Mouse (Mus musculus) kidney, postnatal 0 days (tissue): ENCODE data around the gene Gnmt. TPM values are rescaled to one million over a fixed set of nuclear protein-coding genes. Genes with fewer than 3 reads are reported as not detected.

Source experiments
- ATAC-seq: fragments of 200-750 bp; cut with Nextera tagmentation; replicated peaks from 2 replicates; pipeline ENCODE4 v1.8.0; 2017; ENCODE audit warnings: low read depth, moderate number of reproducible peaks, moderate TSS enrichment, moderate library complexity; ENCODE audit not compliant: low FRiP score
- DNase-seq: peaks from one replicate; pipeline ENCODE4 v3.0.0-alpha.2; 2016; ENCODE audit warnings: low spot score
- H3K27ac ChIP-seq: fragments of 300-500 bp; sonication (generic); 2 replicates; pipeline ENCODE4 v1.5.1; 2014; ENCODE audit warnings: mild to moderate bottlenecking
- H3K27me3 ChIP-seq: fragments of 300-500 bp; sonication (generic); 2 replicates; pipeline ENCODE4 v1.6.1; 2014; ENCODE audit warnings: low read length, mixed read lengths; ENCODE audit not compliant: insufficient read depth
- H3K36me3 ChIP-seq: fragments of 300-500 bp; sonication (generic); 2 replicates; pipeline ENCODE4 v1.6.1; 2014; ENCODE audit warnings: low read length, mixed read lengths; ENCODE audit not compliant: insufficient read depth
- H3K4me1 ChIP-seq: fragments of 300-500 bp; sonication (generic); replicated peaks from 2 replicates; pipeline ENCODE4 v1.6.1; 2014; ENCODE audit warnings: antibody characterized with exemption, low read length, mixed read lengths; ENCODE audit not compliant: insufficient read depth
- H3K4me2 ChIP-seq: fragments of 300-500 bp; sonication (generic); 2 replicates; pipeline ENCODE4 v1.6.1; 2014; ENCODE audit warnings: mild to moderate bottlenecking, low read length, moderate library complexity, mixed read lengths
- H3K4me3 ChIP-seq: fragments of 300-500 bp; sonication (generic); replicated peaks from 2 replicates; pipeline ENCODE4 v1.5.1; 2014; ENCODE audit warnings: low read depth, low read length
- H3K9ac ChIP-seq: fragments of 300-500 bp; sonication (generic); 2 replicates; pipeline ENCODE4 v1.6.1; 2014; ENCODE audit warnings: low read depth, low read length
- H3K9me3 ChIP-seq: fragments of 300-500 bp; sonication (generic); replicated peaks from 2 replicates; pipeline ENCODE4 v1.6.1; 2016; ENCODE audit warnings: low read length, inconsistent platforms, mixed read lengths
- CTCF ChIP-seq: IDR thresholded peaks from 2 replicates; pipeline ENCODE4 v1.5.1; 2016; ENCODE audit warnings: antibody characterized with exemption, low read depth, mild to moderate bottlenecking, moderate library complexity
- WGBS: fragments of 180-500 bp; shearing (Covaris S2); extraction: QIAGEN DNeasy Blood & Tissue Kit; methylation state at CpG from one replicate; pipeline ENCODE4 v1.1.7; 2014; 5-methylcytosine and 5-hydroxymethylcytosine counted together
- polyA plus RNA-seq: library from polyadenylated mRNA; unstranded; fragments of >200 nt; fragmentation: Nextera tagmentation; extraction: Ambion mirVana; gene quantifications from 2 replicates; pipeline ENCODE4 v1.2.1, GENCODE M21; 2015

Gene Gnmt
- polyA plus RNA-seq, 1 experiment from 2014 or later = 9.0 TPM

- Histone ChIP-seq H3K9me3 (no peaks in the 10 kb centered on the region), H3K27me3 (no peaks in the 10 kb centered on the region), H3K4me1 (peaks cover 12% of the 10 kb centered on the region; the same call in 1 of the 2 replicates), H3K27ac (no peak overlapping the region), H3K9ac (no peak overlapping the region), H3K4me2 (no peak overlapping the region), H3K4me3 (no peak overlapping the region), H3K36me3 (no peaks in the 10 kb centered on the region)
- TF ChIP-seq CTCF = peak; percentile 9; the same call in 1 of the 2 replicates
- 94% methylated on average over 14 of the region's 14 CpGs for WGBS
- ATAC-seq = no peak
- no peak for DNase-seq
These were observed 22.4 kb downstream of the Gnmt start for GRCm38 (mm10) chr17:46706375-46707089.

- WGBS = 2% methylated on average over 48 of the region's 48 CpGs
These were observed 23.8 kb downstream of the Gnmt start, which contains the start of gene Ppp2r5d for GRCm38 (mm10) chr17:46704887-46705835. TSS of gene Ppp2r5d (minus strand) at chr17:46705111.

GRCm38 (mm10) chr17:46703971-46704886 is 24.7 kb downstream of the Gnmt start:
- Histone ChIP-seq H3K27ac (peak overlapping the region; percentile 92), H3K36me3 (no peaks in the 10 kb centered on the region), H3K27me3 (no peaks in the 10 kb centered on the region), H3K9me3 (no peaks in the 10 kb centered on the region), H3K4me3 (peak overlapping the region; percentile 82), H3K4me2 (peak overlapping the region; percentile 61), H3K4me1 (peaks cover 12% of the 10 kb centered on the region; the same call in 1 of the 2 replicates), H3K9ac (peak overlapping the region; percentile 89)
- peak; percentile 77 for DNase-seq
- ATAC-seq = peak; percentile 79
- WGBS = 3% methylated on average over 33 of the region's 41 CpGs
- no peak for TF ChIP-seq CTCF

More at GRCm38 (mm10) chr17:46704887-46705835, 23.8 kb downstream of the Gnmt start, which contains the start of gene Ppp2r5d:
- H3K36me3 ChIP-seq = no peaks in the 10 kb centered on the region
- peak within 1 kb of the TSS; percentile 82 for H3K4me3 ChIP-seq
- no peaks in the 10 kb centered on the region for H3K9me3 ChIP-seq
- DNase-seq (peak; percentile 100), ATAC-seq (peak; percentile 95)
- H3K4me2 ChIP-seq = peak within 1 kb of the TSS; percentile 61
- peaks cover 12% of the 10 kb centered on the region; the same call in 1 of the 2 replicates for H3K4me1 ChIP-seq
- no peak for TF ChIP-seq CTCF
- peak within 1 kb of the TSS; percentile 92 for H3K27ac ChIP-seq
- no peaks in the 10 kb centered on the region for H3K27me3 ChIP-seq
- H3K9ac ChIP-seq = peak within 1 kb of the TSS; percentile 89

GRCm38 (mm10) chr17:46702506-46702905 is 26.5 kb downstream of the Gnmt start:
- no peak for ATAC-seq
- H3K4me2 ChIP-seq = no peak overlapping the region
- 82% methylated on average over 5 of the region's 5 CpGs for WGBS
- H3K27ac ChIP-seq = no peak overlapping the region
- H3K9ac ChIP-seq = 0 out of 2 replicates have a peak overlapping the region, but pooled peaks have one; percentile 35
- peaks cover 12% of the 10 kb centered on the region; the same call in 1 of the 2 replicates for H3K4me1 ChIP-seq
- no peak for TF ChIP-seq CTCF
- no peak for DNase-seq
- no peak overlapping the region for H3K4me3 ChIP-seq
- no peaks in the 10 kb centered on the region for H3K27me3 ChIP-seq
- H3K36me3 ChIP-seq = peaks cover 1% of the 10 kb centered on the region; the same call in 1 of the 2 replicates
- no peaks in the 10 kb centered on the region for H3K9me3 ChIP-seq

- H3K4me2 ChIP-seq = no peak overlapping the region
- no peak overlapping the region for H3K27ac ChIP-seq
- peaks cover 12% of the 10 kb centered on the region; the same call in 1 of the 2 replicates for H3K4me1 ChIP-seq
These were observed 26.9 kb downstream of the Gnmt start for GRCm38 (mm10) chr17:46702100-46702499.

More at GRCm38 (mm10) chr17:46702100-46702499, 26.9 kb downstream of the Gnmt start:
- Histone ChIP-seq H3K9me3 (no peaks in the 10 kb centered on the region), H3K27me3 (no peaks in the 10 kb centered on the region), H3K9ac (no peak overlapping the region), H3K36me3 (peaks cover 2% of the 10 kb centered on the region; the same call in 1 of the 2 replicates), H3K4me3 (no peak overlapping the region)
- WGBS = 78% methylated on average over 12 of the region's 12 CpGs
- no peak for TF ChIP-seq CTCF
- no peak for DNase-seq
- no peak for ATAC-seq
